Mouse (Mus musculus) splenic B cell, adult 2 months (primary cell): Measurements from ENCODE around the gene Clec4g.

Experiments used
- DNase-seq: peaks from one replicate; pipeline ENCODE4 v3.0.0-alpha.2; 2011; ENCODE audit warnings: low read depth, low spot score
- H3K27me3 ChIP-seq: 2 replicates; pipeline ENCODE4 v1.6.1; 2012; ENCODE audit warnings: mild to moderate bottlenecking, low read length, moderate library complexity, mixed read lengths; ENCODE audit not compliant: control insufficient read depth, poor library complexity, insufficient read depth, severe bottlenecking
- H3K36me3 ChIP-seq: 2 replicates; pipeline ENCODE4 v1.6.1; 2012; ENCODE audit warnings: mild to moderate bottlenecking, low read length, moderate library complexity, mixed read lengths; ENCODE audit not compliant: control insufficient read depth, poor library complexity, insufficient read depth, severe bottlenecking

The Clec4g gene

GRCm38 (mm10) chr8:3694121-3694520 is 26.3 kb downstream of the Clec4g start, which contains the start of gene Fcer2a:
Gene Fcer2a, minus strand, starts transcription at chr8:3694175.
- Histone ChIP-seq H3K27me3 (no peaks in the 10 kb centered on the region), H3K36me3 (peaks cover 6% of the 10 kb centered on the region)
- peak; percentile 88 for DNase-seq

GRCm38 (mm10) chr8:3690774-3691173 is 29.7 kb downstream of the Clec4g start:
- H3K36me3 ChIP-seq, result peaks cover 11% of the 10 kb centered on the region
- no peak for DNase-seq
- H3K27me3 ChIP-seq, result no peaks in the 10 kb centered on the region

- DNase-seq, result peak; percentile 56
- Histone ChIP-seq H3K36me3 (peaks cover 16% of the 10 kb centered on the region), H3K27me3 (no peaks in the 10 kb centered on the region)
These were observed 32.9 kb downstream of the Clec4g start for GRCm38 (mm10) chr8:3687537-3687936.

GRCm38 (mm10) chr8:3685422-3685821 is 35.0 kb downstream of the Clec4g start:
- peak; percentile 34 for DNase-seq
- no peaks in the 10 kb centered on the region for H3K27me3 ChIP-seq
- H3K36me3 ChIP-seq, result peaks cover 16% of the 10 kb centered on the region

- H3K27me3 ChIP-seq, result no peaks in the 10 kb centered on the region
- no peak for DNase-seq
- peaks cover 21% of the 10 kb centered on the region for H3K36me3 ChIP-seq
These were observed 35.9 kb downstream of the Clec4g start for GRCm38 (mm10) chr8:3684530-3684929.

GRCm38 (mm10) chr8:3683408-3684176 is 36.9 kb downstream of the Clec4g start:
- Histone ChIP-seq H3K36me3 (peaks cover 23% of the 10 kb centered on the region), H3K27me3 (no peaks in the 10 kb centered on the region)
- DNase-seq, result no peak

- Histone ChIP-seq H3K36me3 (peaks cover 21% of the 10 kb centered on the region), H3K27me3 (no peaks in the 10 kb centered on the region)
- no peak for DNase-seq
These were observed 38.0 kb downstream of the Clec4g start for GRCm38 (mm10) chr8:3682435-3682834.

GRCm38 (mm10) chr8:3679656-3680055 is 40.8 kb downstream of the Clec4g start:
- no peak for DNase-seq
- no peaks in the 10 kb centered on the region for H3K27me3 ChIP-seq
- H3K36me3 ChIP-seq, result peaks cover 19% of the 10 kb centered on the region

- Histone ChIP-seq H3K27me3 (no peaks in the 10 kb centered on the region), H3K36me3 (peaks cover 19% of the 10 kb centered on the region)
- no peak for DNase-seq
These were observed 41.2 kb downstream of the Clec4g start for GRCm38 (mm10) chr8:3679236-3679635.

- no peak for DNase-seq
- peaks cover 19% of the 10 kb centered on the region for H3K36me3 ChIP-seq
- no peaks in the 10 kb centered on the region for H3K27me3 ChIP-seq
These were observed 41.6 kb downstream of the Clec4g start for GRCm38 (mm10) chr8:3678831-3679230.

- DNase-seq, result peak; percentile 38
- Histone ChIP-seq H3K27me3 (no peaks in the 10 kb centered on the region), H3K36me3 (peaks cover 11% of the 10 kb centered on the region)
These were observed 43.4 kb downstream of the Clec4g start for GRCm38 (mm10) chr8:3676993-3677579.

GRCm38 (mm10) chr8:3676131-3676992 is 44.1 kb downstream of the Clec4g start, which contains the start of gene Trappc5:
Gene Trappc5, plus strand, starts transcription at chr8:3676299.
- peak; percentile 97 for DNase-seq
- no peaks in the 10 kb centered on the region for H3K27me3 ChIP-seq

GRCm38 (mm10) chr8:3674671-3675070 is 45.8 kb downstream of the Clec4g start:
- DNase-seq, result no peak
- Histone ChIP-seq H3K27me3 (no peaks in the 10 kb centered on the region), H3K36me3 (peaks cover 5% of the 10 kb centered on the region)

More at GRCm38 (mm10) chr8:3676131-3676992, 44.1 kb downstream of the Clec4g start, which contains the start of gene Trappc5:
- peaks cover 8% of the 10 kb centered on the region for H3K36me3 ChIP-seq

GRCm38 (mm10) chr8:3671980-3672491 is 48.4 kb downstream of the Clec4g start, which contains the start of gene Fcor:
Gene Fcor, minus strand, starts transcription at chr8:3672362.
- Histone ChIP-seq H3K27me3 (no peaks in the 10 kb centered on the region), H3K36me3 (no peaks in the 10 kb centered on the region)
- DNase-seq, result peak; percentile 93
